Mouse (Mus musculus) fibroblast of lung, adult 2 months (primary cell): ENCODE measurements around the gene Olfr835.

Experiments
- DNase-seq: peaks from one replicate; pipeline ENCODE4 v3.0.0-alpha.2; 2011; ENCODE audit warnings: low read depth

Gene Olfr835

GRCm38 (mm10) chr9:19032435-19032834 is at the start of gene Olfr835:
TSS of gene Olfr835 (plus strand) at chr9:19032735.
- no peak for DNase-seq

- no peak for DNase-seq
These were observed 44.8 kb upstream of the Olfr835 start, which contains the start of gene Olfr834 for GRCm38 (mm10) chr9:18987690-18988089. TSS of gene Olfr834 (plus strand) at chr9:18987990.

GRCm38 (mm10) chr9:19084986-19085385 is 52.5 kb downstream of the Olfr835 start:
- DNase-seq = no peak
